Mouse (Mus musculus): ENCODE results near the gene Sel1l2. TPM values are rescaled to one million over a fixed set of nuclear protein-coding genes. Genes with fewer than 3 reads are reported as not detected.

The Sel1l2 gene
- not detected for polyA plus RNA-seq (2015; fragmentation: Illumina TruSeq; extraction: RNeasy Lipid Tissue Mini Kit (QIAGEN cat#74804); ENCODE audit: insufficient read depth, low replicate concordance)

DNA sequence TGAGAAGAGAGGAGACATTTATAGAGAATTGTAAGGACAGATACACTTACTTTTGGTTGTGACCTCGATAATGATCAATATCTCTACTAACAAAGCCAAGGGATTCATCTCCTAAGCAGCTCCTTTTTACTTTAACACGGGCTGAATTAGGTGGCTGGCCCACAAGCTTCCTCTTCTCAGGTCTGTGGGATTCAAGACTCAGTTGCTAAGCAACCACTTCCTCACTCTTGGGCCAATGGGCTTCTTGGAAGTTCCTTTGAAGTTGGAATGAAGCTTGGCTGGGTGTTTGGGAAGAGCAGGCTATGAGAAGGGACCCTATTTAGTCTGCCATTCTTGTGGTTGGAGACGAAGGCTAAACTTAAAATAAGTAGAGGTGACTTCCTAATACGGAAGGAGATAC lies at the start of gene Sel1l2:
Gene Sel1l2 (minus strand): TSS at position 182 of the 400 bp plus-strand sequence.

DNA sequence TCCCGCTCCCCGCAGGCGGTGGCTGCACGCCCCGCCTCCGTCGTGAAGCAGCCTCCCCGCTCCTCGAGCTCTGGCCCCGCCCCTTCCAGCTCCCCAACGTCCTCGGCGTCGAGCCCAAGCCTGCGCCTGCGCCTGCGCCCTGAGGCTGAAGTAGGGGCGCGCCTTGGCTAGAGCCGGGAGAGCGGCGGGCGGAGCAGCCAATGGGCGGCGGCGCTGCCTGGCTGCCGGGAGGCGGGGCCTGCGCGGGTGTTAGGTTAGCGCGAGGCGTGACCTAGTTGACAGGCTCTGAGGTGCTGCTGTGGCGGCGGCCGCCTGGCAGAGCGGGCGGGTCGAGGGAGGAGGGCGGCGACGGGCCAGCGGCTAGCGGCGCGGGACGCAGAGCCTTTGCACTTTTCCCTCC lies 5.7 kb upstream of the Sel1l2 start, which contains the start of gene Macrod2:
Gene Macrod2 (plus strand): TSS at position 131 of the 400 bp plus-strand sequence.

Other genes starting within 250 kb of the Sel1l2 start
- not detected for gene Gm17374, start 237.7 kb downstream of the Sel1l2 start, polyA plus RNA-seq (2015; fragmentation: Illumina TruSeq; extraction: RNeasy Lipid Tissue Mini Kit (QIAGEN cat#74804); ENCODE audit: insufficient read depth, low replicate concordance)
- gene Esf1, start 219.1 kb downstream of the Sel1l2 start, polyA plus RNA-seq (2015; fragmentation: Illumina TruSeq; extraction: RNeasy Lipid Tissue Mini Kit (QIAGEN cat#74804); ENCODE audit: insufficient read depth, low replicate concordance) = 34.2 TPM
- 17.9 TPM for gene Ndufaf5, start 219.1 kb downstream of the Sel1l2 start, polyA plus RNA-seq (2015; fragmentation: Illumina TruSeq; extraction: RNeasy Lipid Tissue Mini Kit (QIAGEN cat#74804); ENCODE audit: insufficient read depth, low replicate concordance)
- 2.5 TPM for gene Macrod2, start 5.6 kb upstream of the Sel1l2 start, polyA plus RNA-seq (2015; fragmentation: Illumina TruSeq; extraction: RNeasy Lipid Tissue Mini Kit (QIAGEN cat#74804); ENCODE audit: insufficient read depth, low replicate concordance)

All from spleen, adult 10 weeks (tissue).